In genomic region chr3:93538486-93538885, GRCm38 (mm10) we compare ENCODE assay signal across 27 mouse cellular contexts.
"Had no signal": no experiment of that assay in that cellular context is flagged by ENCODE, and none has a peak within 500 bp of the region (broad histone marks: within the 10 kb centered on the region; RNA-seq: fewer than 3 reads in every experiment).

No protein-coding gene starts in this region.

- DNase-seq: gastrocnemius, adult 2 months; gastrocnemius, postnatal 10 days; gastrocnemius, postnatal 25 days; heart, adult 2 months; heart, postnatal 10 days; heart, postnatal 4 days; kidney, adult 18-20 months; kidney, adult 8-10 months; kidney, postnatal 10 days; kidney, postnatal 25 days; kidney, postnatal 4 days; liver; liver, embryonic 13.5 days had no signal

- H3K36me3 ChIP-seq: heart, embryonic 12.5 days; hindbrain, embryonic 10.5 days; hindbrain, embryonic 12.5 days; intestine, embryonic 15.5 days; limb, embryonic 10.5 days; limb, embryonic 12.5 days; liver, embryonic 13.5 days; liver, embryonic 15.5 days had no signal

- H3K9ac ChIP-seq: heart, embryonic 12.5 days; hindbrain, embryonic 12.5 days; hindbrain, embryonic 14.5 days; intestine, embryonic 15.5 days; limb, embryonic 12.5 days; liver, embryonic 13.5 days; liver, embryonic 15.5 days had no signal

- H3K4me2 ChIP-seq: heart, embryonic 12.5 days; hindbrain, embryonic 12.5 days; hindbrain, embryonic 14.5 days; intestine, embryonic 15.5 days; limb, embryonic 12.5 days; liver, embryonic 11.5 days; liver, embryonic 13.5 days; liver, embryonic 15.5 days had no signal

- H3K4me3 ChIP-seq: gastrocnemius, adult 2 months; heart, adult 2 months; heart, embryonic 12.5 days; hindbrain, embryonic 10.5 days; hindbrain, embryonic 12.5 days; intestine, embryonic 15.5 days; layer of hippocampus, adult 2 months; left cerebral cortex, adult 2 months; limb, embryonic 10.5 days; limb, embryonic 12.5 days; liver, embryonic 13.5 days; liver, embryonic 15.5 days had no signal

- ATAC-seq: hindbrain, embryonic 16.5 days; inflammation-experienced regulatory T-cells, adult 6 months; intestine, embryonic 15.5 days; intestine, postnatal 0 days had no signal

- H3K27me3 ChIP-seq: heart, embryonic 12.5 days; hindbrain, embryonic 12.5 days; intestine, embryonic 15.5 days; limb, embryonic 12.5 days; liver, embryonic 13.5 days; liver, embryonic 15.5 days had no signal

- H3K27ac ChIP-seq: gastrocnemius, adult 2 months; heart, adult 2 months; hindbrain, embryonic 10.5 days; hindbrain, embryonic 12.5 days; hindbrain, embryonic 14.5 days; intestine, embryonic 15.5 days; layer of hippocampus, adult 2 months; left cerebral cortex, adult 2 months; limb, embryonic 10.5 days; limb, embryonic 12.5 days; liver, embryonic 13.5 days; liver, embryonic 15.5 days had no signal

- H3K9me3 ChIP-seq: heart, embryonic 12.5 days; hindbrain, embryonic 10.5 days; hindbrain, embryonic 12.5 days; intestine, embryonic 15.5 days; limb, embryonic 10.5 days; limb, embryonic 12.5 days; liver, embryonic 13.5 days; liver, embryonic 15.5 days had no signal

- H3K4me1 ChIP-seq: hindbrain, embryonic 10.5 days; hindbrain, embryonic 12.5 days; intestine, embryonic 15.5 days; limb, embryonic 10.5 days; limb, embryonic 12.5 days; liver, embryonic 13.5 days; liver, embryonic 15.5 days had no signal
